Mouse (Mus musculus) thymus, adult 18-20 months (tissue): ENCODE measurements at regions not wholly inside any gene's neighbourhood (a gene's known extent, or its start where the extent isn't known, plus 50 kb on each side); places are given as distances from the start of the nearest gene placed in this dataset.

ENCODE experiments used
- DNase-seq, 2 experiments: peaks; one replicate each; pipeline ENCODE4 v3.0.0; 2022; ENCODE audit warnings: mixed read lengths in 2 of 2

DNA sequence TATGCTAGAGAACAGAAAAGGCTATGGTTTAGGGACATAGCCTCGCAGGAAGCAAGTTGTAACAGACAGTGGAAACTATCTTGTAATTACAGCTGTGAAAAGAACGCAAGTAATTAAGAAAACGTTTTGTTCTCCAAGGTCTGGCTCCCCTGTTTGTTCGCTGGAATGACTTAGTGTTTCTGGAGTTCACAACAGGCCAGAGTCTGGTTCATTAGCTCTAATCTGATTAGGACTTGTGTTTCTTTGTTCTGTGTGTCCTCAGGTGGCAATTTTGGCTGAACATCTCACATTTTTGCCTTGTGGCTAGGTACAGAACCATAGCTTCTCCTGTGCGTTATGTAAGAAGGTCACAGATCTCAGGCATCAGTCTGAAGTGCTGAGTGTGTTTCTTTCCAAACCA is 141.7 kb upstream of the Sgk1 start:
- DNase-seq, result no peak

DNA sequence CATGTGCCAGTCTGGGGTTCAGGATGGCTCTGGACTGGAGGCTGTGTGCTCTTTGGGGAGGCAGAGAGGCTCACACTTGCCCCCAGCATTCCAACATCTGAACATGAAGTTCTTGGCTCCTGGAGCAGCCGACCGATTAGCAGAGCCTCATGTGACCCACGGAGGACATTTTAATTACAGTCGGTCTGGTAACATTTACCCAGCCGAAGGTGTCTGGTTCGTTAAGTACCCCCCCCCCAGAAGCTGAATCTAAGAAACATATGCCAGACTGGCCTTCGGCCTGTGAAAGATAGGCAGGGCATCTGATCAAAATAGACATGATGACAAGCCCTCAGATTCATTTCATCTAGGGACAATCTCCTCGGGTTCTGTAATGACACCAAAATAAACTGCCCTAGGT is 140.4 kb upstream of the Sgk1 start:
- no peak for DNase-seq

DNA sequence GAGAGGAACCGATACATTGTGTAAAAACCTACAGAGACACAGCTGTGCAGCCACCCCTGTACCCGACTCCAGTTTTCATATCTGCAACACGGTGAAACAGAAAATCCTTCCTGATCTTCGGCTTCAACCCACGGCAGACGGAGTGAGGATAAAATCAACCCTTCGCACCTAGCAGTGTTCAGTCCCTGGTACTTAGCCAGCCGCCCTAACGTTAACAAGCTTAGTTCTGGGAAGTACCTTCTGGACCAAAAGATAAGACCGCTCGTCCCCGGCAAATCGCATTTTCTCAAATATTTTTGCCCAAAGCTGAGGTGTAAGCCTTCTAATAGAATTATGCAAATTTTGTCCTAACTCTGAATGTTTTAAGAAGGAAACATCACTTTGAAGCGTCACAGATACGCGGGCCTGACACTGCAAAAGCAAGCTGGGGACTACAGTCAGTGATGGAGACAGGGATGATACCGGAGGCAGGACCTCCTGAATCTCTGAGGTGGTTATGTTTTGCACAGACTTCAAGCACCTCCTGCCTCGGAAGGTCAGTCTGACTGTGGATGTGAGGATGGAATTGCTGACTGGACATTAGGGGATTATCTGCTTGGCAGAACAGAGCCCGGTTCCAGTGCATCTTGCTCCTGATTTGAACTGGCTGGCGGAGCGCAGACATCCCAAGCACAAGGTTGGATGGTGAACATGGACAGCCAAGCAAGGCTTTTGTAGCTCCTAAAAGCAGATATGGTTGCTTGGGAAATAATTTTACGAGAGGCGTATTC is 139.8 kb upstream of the Sgk1 start:
- DNase-seq, result no peak

DNA sequence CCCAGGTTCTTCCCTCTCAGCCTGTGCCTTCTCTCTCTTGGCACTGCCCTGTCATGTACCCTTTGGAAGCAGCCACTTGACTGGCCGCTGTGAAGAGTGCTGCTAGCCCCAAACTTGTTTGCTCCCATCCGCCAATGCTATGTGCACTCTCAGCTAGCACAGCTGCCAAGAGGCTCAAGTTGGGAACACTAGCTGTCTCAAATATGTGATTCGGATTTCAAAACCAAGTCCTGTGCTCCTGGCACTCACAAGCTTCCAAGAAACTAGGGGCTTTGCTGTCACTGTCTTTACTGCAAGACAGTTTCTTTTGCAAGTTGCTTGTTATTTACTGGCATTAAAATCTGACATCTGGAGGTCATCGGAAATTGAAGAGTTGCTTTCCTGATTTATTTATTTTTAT is 138.6 kb upstream of the Sgk1 start:
- no peak for DNase-seq

DNA sequence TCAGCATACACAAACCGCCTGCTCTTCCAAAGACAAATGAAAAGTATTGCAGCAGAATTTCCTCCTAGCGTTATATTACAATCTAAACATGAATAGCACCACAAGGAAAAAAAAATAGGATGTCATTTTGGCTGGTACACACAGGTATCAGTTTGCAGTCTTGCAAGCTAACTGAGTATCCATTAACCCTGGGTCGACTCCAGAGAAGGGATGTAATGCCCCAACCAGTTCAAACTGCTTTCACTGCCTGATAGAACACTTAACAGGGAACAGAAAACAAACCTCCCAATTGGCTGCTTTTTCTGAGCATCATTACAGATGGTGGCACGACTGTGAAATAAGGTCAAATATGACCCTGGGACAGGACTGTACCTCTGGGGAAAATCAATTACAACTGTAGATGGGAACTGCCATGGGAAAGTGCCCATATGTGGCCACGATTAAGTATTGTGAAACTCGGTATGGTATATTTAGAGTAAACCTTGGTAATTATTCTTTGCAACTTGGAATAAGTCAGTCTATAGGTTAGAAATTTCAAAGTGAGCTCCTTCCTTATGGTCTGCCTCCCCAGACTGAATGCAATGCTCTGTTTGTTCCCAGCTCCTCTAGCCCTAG is 137.5 kb upstream of the Sgk1 start:
- DNase-seq, result no peak

DNA sequence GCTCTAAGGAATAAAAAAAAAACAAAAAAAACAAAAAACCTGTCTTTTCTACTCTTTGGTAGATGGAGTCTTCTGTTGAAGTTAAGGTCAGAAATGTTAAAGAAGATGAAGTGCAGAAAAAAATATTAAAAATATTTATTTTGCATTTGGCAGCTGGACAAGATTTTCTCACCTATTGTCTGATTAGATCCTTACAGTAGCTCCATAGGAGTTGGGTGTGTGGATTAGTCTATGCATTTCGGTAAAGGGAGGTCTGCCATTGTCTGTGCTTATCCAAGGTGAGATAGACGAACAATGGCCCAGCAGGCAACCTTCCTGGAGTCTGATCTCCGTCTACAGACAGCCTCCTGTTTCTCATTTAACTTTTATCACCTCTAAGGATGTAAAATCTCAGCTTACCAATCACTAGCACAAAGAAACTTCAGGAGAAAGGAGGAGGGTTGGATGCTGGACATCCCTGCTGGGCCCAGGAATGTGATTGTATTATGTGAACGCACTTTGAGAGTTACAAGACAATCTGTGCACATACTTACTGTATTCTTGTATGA is 136.0 kb upstream of the Sgk1 start:
- DNase-seq, result no peak

DNA sequence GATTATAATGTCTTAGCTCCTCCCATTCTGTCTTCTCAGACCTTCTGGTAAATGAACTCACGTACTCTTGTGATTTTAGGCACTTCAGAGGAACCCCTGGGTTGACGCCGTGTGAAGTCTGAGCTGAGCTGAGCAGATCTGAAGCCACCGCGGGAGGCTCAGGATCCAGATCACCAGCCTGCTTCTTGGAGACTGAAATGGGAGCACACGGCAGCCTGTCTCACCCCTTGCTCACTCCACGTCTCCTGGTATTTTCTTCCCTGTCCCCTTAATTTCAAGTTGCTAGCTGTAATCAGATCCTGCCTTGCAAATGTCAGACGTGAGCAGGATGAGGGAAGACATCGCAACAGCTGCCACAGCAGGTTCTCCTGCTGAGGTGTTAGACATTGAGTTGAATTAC is 135.3 kb upstream of the Sgk1 start:
- no peak for DNase-seq

DNA sequence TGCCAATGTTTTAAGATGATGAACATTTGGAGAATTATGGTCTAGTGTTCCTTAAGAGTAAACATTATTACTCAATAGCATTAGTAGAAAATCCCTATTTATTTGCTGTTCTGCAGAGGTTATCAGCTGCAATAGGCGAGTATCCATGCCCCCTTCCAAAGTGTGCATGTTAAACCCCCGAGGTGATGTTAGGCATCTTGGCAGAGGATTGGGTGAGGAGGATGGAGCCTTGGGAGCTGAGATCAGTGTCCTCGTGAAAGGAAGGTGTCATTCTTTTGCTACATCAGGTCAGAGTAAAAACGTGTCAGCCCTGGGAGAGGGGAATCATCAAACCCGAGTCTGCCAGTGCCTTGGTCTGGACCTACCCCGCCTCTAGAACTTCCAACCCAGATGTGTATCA is 130.7 kb upstream of the Sgk1 start:
- DNase-seq, result no peak

DNA sequence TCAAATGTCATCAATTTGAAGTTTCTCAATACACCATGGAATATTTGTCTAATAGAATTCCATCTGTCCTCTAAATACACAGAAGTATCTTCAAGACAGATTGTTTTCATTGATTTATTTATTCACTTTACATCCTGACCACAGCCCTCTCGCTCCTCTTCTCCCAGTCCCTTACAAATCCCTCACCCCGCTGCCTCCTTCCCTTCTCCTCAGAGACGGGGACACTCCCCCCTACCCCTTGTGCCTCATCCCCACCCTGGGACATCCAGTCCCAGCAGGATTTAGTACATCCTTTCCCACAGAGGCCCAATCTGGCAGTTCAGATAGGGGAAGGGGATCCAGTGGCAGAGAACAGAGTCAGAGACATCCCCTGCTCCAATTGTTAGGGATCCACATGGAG is 129.6 kb upstream of the Sgk1 start:
- no peak for DNase-seq

DNA sequence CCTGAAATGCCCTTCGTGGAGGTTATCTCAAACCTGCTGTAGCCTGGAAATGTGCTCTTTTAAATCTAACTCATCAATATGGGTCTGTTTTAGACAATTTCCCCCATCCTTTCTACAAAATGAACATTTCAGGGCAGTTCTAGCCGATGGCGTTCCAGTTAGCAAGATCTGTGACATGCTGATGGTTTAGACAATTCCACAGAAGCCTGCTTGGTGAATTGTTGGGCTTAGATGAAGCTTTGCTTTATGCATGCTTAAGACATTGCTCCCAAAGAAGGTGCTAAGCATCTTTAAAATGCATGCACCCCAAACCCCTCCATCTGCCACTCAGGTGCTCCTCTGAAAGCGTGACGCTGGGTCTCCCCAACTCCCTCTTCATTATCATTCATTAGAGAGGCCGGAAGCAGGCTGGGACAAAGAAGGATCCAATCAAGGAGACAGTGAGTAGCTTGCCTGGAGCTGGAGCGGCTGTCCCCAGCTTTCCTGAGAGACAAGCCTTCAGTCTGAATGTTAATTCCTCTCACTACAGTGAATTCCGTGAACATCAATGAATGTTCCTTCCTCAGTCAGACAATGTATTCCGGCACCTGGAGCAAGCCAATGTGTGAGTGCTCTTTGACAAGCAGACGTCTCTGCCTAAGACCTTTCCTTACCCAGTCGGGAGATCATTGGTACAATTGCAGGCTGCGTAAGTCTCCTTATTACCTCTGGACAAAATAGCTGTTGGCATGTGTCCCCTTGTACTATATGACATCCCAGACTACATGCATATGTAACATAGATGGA is 127.0 kb upstream of the Sgk1 start:
- DNase-seq, result no peak

DNA sequence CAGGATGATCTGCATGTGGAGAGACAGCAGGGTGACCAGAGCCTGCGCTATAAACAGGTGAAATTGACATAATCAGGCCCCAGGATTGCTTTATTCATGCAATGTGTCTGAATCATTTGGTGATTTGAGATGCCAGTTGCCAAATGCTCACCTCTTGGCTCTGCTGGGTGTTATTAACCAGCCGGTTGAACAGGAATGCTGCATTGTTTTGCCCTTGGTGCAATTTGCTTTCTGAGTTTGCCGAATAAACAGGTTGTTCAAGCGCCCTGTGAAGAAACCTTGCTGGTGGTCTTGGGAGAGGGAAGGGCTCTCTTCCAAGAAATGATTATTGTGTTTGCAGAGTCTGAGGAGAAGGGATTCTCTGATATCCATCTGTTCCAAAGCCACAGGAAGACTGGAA is 126.3 kb upstream of the Sgk1 start:
- no peak for DNase-seq

DNA sequence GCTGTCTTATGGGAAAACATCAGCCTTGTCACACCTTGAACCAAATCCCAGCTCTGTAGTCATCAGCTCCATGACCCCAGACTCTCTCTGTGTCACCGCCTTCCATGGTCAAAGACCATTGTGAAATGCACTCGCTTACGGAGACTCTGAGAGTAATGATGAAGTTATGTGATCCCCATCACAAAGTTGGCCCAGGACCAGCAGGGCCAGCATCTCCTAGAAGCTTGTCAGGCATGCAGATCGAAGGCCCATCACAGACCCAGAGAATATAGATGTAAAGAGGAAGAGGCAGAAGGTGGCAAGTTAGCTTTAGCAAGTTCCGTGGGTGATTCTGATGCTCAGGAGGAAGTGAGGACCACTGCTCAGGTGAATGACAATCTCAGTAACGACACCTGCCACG is 125.2 kb upstream of the Sgk1 start:
- DNase-seq, result no peak

DNA sequence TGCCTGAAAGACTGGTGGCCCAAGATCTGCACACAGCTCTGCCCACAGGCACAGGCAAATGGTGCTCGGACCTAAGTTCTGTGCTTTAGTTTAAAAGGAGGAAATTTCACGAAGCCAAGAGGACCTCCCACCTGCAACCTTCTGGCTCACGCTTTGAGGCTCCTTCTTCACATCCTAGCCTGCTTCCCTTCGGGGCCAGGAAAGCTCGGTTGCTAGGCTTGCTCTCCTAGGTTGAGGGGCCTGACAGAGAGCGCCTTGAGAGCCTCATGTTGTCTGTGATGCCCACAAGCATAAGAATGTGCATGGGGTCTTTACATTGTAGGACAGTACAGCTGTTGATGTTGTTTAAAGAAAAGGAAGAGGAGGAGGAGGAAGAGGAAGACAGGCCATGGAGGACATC is 123.9 kb upstream of the Sgk1 start:
- no peak for DNase-seq

DNA sequence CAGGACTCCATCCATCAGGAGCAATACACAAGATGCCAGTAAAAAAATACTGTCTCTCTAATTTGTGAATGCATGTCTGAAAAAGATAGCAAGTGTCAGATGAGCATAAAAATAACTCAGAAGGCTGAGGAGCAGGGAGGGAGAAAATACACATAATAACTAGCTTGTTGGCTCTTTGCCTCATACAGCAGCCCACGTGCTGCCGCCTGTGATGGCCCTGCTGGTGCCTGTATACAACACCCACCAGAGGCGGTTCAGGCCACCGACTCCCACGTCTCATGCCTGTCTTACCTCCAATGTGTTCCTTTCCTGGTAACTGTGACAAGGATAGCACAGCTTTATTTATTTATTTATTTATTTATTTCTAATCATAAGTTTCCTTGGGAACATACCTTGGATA is 119.5 kb upstream of the Sgk1 start:
- DNase-seq, result no peak

DNA sequence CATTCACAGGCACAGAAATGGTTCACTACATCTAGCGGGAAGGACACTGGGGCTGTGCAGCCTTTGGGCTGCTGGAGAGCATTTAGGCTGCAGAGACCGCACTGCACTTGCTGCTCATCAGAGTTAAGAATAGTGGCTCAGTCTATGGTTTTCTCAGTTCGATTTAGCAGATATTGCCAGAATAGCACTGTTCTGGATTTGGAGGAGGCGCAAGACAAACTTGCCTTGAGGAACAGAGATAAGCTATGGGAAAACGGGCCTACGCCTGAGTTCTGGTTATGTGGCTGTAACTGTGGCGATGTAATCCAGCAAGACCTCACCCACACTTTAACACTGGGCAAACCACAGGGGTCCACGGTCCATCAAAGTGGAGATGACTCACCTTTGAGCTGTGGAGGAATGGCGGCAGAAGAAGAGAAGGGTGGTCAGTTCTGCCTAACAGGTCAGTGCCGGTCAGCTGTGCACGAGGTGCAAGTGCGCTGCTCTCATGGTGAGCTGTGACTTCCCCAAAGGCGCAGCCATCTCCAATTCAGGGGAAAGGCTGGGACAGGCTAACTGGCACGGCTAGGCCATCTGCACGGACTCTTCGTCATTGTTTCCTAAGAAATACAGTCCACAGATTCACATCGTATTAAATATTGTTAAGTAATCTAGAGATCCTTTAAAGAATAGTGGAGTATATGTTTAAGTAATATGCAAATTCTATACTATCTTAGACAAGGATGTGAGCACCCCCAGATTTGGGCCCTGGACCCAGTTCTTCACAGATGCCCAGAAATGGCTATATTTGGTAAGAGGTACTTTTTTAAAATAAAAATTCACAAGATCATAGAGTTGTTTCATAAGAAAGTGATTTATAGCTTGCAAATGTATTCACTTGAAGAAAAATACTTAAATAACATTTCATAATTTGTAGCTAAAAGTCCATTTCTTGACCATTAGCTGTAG is 118.7 kb upstream of the Sgk1 start:
- DNase-seq, result no peak

DNA sequence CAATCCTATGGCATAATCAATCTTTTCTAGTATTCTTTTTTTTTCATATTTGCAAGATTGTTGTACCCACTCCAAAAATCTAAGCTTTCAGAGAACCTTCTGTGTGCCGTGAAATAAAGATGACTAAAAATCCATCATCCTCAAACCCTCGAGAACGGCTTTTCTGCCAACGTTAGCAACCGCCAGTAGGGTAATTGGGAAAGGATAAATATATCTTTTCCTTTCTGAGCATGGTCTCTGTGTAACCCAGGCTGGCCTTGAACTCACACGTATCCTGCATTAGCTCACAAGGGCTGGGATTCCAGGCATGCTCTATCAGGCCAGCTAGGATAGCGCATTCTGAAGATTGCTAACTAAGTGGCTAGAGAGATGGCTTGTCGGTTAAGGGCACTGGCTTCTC is 117.9 kb upstream of the Sgk1 start:
- no peak for DNase-seq

DNA sequence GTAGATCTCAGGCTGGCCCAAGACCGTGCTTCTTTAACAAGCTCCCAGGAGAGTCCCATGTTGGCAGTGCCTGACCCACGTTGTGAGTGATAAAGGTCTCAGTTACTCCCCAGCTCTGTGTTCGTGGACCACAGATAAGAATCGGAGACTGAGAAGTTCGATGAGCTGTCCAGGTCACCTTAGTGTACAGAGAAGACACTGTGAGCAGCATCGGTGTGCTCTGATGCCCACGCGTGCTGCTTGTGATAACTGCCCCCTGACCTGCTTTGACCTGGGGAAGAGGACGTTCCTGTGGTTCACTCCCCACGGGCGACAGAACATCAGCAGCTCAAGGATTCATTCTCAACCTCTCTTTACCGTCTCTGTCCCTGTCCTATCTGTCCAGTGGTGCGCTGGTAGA is 117.1 kb upstream of the Sgk1 start:
- DNase-seq, result no peak

DNA sequence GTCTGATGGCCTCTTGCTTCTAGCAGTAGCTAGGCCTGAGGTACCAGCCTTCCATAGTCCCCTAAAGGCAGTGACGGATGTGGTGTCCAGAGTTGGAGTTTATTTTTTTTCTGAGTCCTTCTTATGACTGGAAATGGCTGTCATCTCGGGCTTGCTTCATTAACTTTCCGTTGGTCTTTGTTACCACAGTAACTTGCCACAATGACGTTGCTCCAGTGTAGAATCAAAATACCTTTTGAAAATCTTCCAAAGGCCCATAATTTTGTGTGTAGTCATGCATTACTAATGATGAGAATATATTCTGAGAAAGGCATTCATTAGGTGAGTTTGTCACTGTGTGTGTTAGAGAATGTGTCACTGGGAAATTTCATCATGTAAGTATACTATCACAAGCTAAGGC is 108.4 kb upstream of the Sgk1 start:
- no peak for DNase-seq

DNA sequence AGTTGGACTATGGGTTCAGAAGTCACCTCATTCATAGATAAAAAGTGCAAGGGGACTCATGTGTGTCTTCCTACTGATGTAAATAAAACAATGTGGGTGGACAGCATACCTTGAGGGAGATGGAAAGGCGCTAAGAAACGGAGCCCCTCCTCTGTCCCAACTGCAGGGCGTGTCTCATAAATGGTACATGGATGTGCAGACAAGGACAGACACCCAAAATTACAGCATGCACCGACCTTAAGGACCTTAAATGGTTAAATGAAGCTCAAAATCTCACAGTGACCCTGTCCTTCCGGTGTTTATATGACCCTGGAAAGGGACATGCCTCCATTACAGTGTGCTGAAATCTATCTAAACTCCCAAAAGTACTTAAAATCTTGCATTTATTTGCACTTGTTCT is 106.5 kb upstream of the Sgk1 start:
- DNase-seq, result no peak

DNA sequence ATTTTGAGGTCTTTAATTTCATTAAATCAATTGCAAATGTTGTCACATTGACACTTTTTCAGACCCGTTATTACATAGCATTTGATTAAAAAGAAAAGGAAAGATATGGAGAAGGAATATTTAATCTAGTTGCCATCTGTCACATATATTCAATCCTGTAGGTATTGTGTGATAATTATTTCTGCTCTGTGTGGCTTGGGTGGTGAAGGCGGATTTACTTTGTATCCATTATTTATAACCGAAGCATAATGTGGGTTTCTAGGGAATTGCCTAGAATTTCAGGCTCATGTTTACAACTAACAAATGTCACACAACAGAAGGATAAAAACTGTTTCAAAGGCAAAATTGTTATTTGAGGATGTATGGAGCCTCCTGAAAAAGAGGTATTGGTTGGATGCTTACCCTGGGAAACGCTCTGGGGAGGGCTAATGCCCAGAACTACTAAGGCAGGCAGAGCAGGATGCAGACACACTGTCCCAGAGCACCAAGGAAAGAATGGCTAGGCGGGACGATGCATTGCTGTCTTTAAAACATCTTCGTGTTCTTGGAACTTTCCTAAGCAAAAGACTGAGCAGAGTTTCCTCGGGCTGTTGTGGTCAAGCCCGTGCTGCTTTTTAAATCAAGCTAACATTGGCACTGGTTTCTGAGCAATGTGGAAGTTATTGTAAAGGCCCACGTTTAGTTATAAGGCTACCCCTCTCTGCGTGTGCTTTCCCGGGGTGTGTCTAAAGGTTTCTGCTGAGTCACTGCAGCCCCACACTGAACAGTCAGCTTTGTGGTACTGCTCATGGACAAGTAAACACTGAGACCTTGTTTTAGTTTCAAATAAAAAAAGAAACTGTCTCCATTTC is 105.8 kb upstream of the Sgk1 start:
- DNase-seq, result no peak

DNA sequence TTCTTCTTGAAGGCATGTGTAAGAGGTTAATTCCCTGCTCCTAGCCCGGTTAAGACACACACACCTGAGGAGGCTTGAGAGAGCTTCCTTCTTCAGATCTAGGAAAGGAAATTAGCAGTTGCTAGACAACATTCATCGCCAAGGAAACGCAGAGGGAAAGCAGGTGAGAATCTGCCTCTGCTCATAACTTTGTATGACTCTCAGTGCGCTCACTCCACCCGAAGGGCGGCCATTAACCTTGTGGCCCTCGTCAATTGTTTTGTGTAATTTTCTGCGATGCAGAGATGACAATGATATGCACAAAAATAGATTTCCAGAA is 105.3 kb upstream of the Sgk1 start:
- no peak for DNase-seq

DNA sequence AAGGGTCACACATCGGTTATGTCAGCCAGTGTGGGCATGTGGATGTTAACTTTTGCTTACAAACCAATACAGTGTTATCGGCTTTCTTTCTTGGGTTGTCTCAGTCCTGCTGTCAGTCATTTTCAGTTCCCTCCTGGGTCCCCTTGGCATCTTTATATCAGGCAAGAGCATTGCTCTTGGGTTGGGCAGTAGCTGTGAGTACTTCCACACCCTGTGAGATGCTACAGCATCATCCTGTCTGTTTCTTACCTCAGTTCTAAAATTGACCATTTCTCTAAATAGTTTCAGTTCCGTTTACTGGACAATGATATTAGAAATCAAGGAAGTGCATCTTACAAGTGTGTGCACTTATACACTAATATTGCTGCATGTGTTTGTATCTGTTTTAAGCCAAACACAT is 104.9 kb upstream of the Sgk1 start:
- DNase-seq, result no peak
